ENCODE assay signal across 8 mouse cellular contexts in the genomic region with DNA sequence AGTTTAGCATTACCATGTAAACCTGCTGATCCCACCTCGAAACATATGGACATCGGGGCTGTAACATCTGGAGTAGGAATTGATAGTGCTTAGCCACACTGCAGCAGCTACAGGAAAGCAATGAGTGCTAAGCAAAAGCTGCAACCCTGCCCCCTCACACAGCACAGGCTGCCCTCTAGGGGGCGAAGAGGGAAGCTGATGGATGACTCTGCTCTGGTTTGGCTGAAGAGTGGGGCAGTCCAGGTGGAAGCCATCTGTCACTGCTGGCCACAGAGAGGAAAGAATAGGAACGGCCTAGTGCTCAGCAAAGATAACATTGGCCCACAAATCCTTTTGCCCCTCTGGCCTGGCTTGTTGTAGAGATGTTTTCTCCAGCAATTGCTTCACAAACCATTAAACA.
A peak's percentile ranks its signal among the peaks of the same experiment; 100 is the strongest.
DNase-seq lines count a peak whose midpoint lies in the region; ATAC-seq and TF ChIP-seq lines count a peak whose summit lies in the region.

No protein-coding gene starts in this region.

- peak; percentile 12 for DNase-seq in CD4-positive, CD25-positive, alpha-beta regulatory T cell, adult 2 months (ENCODE audit: low read depth, low spot score)
- peak; percentile 98 for DNase-seq in brain, adult 2 months (ENCODE audit: low read depth, low spot score)
- DNase-seq in forebrain, embryonic 10.5 days (ENCODE audit: extremely low spot score, low spot score): peak; percentile 59
- peak; percentile 73 for DNase-seq in heart, postnatal 0 days (ENCODE audit: low spot score)
- peak; percentile 86 for DNase-seq in kidney, postnatal 10 days

- no peak for ATAC-seq in CD4-positive, CD25-positive, alpha-beta regulatory T cell, adult 4 months
- ATAC-seq in heart, postnatal 0 days (ENCODE audit: insufficient read depth, low read depth): peak; percentile 89
- ATAC-seq in megakaryocyte progenitor cell, adult 5-6 weeks (replicated peaks; ENCODE audit: poor library complexity): peak; percentile 70
- peak; percentile 65; the same call in 1 of the 2 replicates for ATAC-seq in stomach, embryonic 14.5 days (ENCODE audit: insufficient number of reproducible peaks, insufficient read depth, low FRiP score, low read depth)

- no peaks in the 10 kb centered on the region for H3K36me3 ChIP-seq in forebrain, embryonic 10.5 days (replicated peaks)
- H3K36me3 ChIP-seq in heart, postnatal 0 days (replicated peaks; ENCODE audit: control insufficient read depth, insufficient read depth, low read length): no peaks in the 10 kb centered on the region
- H3K36me3 ChIP-seq in stomach, embryonic 14.5 days (ENCODE audit: control insufficient read depth, insufficient read depth, low read length): no peaks in the 10 kb centered on the region

- 44% methylated on average over 4 of the region's 4 CpGs for WGBS in forebrain, embryonic 10.5 days
- 18% methylated on average over 4 of the region's 4 CpGs for WGBS in heart, postnatal 0 days
- WGBS in stomach, embryonic 14.5 days: 18% methylated on average over 4 of the region's 4 CpGs

- no peaks in the 10 kb centered on the region for H3K9me3 ChIP-seq in forebrain, embryonic 10.5 days
- no peaks in the 10 kb centered on the region for H3K9me3 ChIP-seq in heart, postnatal 0 days (replicated peaks; ENCODE audit: control insufficient read depth, low read length)
- no peaks in the 10 kb centered on the region for H3K9me3 ChIP-seq in stomach, embryonic 14.5 days (ENCODE audit: control insufficient read depth, low read depth, low read length)

- no peak overlapping the region for H3K9ac ChIP-seq in heart, postnatal 0 days (replicated peaks; ENCODE audit: low read depth, low read length)
- no peak overlapping the region for H3K9ac ChIP-seq in stomach, embryonic 14.5 days (replicated peaks; ENCODE audit: low read depth, low read length)

- peaks cover 9% of the 10 kb centered on the region for H3K4me1 ChIP-seq in forebrain, embryonic 10.5 days
- H3K4me1 ChIP-seq in heart, postnatal 0 days (ENCODE audit: control insufficient read depth, insufficient read depth): peaks cover 15% of the 10 kb centered on the region
- H3K4me1 ChIP-seq in stomach, embryonic 14.5 days (ENCODE audit: control insufficient read depth, insufficient read depth, low read length): no peaks in the 10 kb centered on the region

- TF ChIP-seq EP300 in heart, postnatal 0 days (IDR thresholded peaks at IDR 0.05; ENCODE audit: low read depth): no peak

- no peak overlapping the region for H3K4me3 ChIP-seq in forebrain, embryonic 10.5 days
- H3K4me3 ChIP-seq in heart, postnatal 0 days (ENCODE audit: low read depth, low read length): no peak overlapping the region
- no peak overlapping the region for H3K4me3 ChIP-seq in stomach, embryonic 14.5 days (ENCODE audit: low read depth, low read length)

- no peaks in the 10 kb centered on the region for H3K27me3 ChIP-seq in forebrain, embryonic 10.5 days (ENCODE audit: poor library complexity, severe bottlenecking)
- H3K27me3 ChIP-seq in heart, postnatal 0 days (ENCODE audit: control insufficient read depth, insufficient read depth, low read length): no peaks in the 10 kb centered on the region
- H3K27me3 ChIP-seq in stomach, embryonic 14.5 days (ENCODE audit: control insufficient read depth, insufficient read depth, low read length): no peaks in the 10 kb centered on the region

- peak; percentile 91 for TF ChIP-seq CTCF in heart, postnatal 0 days (IDR thresholded peaks at IDR 0.05; ENCODE audit: low read depth)

- H3K4me2 ChIP-seq in heart, postnatal 0 days (ENCODE audit: low read depth, low read length): no peak overlapping the region
- no peak overlapping the region for H3K4me2 ChIP-seq in stomach, embryonic 14.5 days (replicated peaks; ENCODE audit: low read depth, low read length)

- no peak overlapping the region for H3K27ac ChIP-seq in forebrain, embryonic 10.5 days
- H3K27ac ChIP-seq in heart, postnatal 0 days (ENCODE audit: low read depth): no peak overlapping the region
- H3K27ac ChIP-seq in stomach, embryonic 14.5 days (ENCODE audit: low read length): no peak overlapping the region

Comparison
In these comparisons a context has a peak if more than half of its experiments do, and no peak if none do; other contexts are left out.
1. DNase-seq: peak in every context shown above with its lines; median percentile 98 in brain, adult 2 months; 86 in kidney, postnatal 10 days; 73 in heart, postnatal 0 days; 59 in forebrain, embryonic 10.5 days; 12 in CD4-positive, CD25-positive, alpha-beta regulatory T cell, adult 2 months.